Mouse (Mus musculus): ENCODE results near the gene Mgat4a.

The Mgat4a gene

DNA sequence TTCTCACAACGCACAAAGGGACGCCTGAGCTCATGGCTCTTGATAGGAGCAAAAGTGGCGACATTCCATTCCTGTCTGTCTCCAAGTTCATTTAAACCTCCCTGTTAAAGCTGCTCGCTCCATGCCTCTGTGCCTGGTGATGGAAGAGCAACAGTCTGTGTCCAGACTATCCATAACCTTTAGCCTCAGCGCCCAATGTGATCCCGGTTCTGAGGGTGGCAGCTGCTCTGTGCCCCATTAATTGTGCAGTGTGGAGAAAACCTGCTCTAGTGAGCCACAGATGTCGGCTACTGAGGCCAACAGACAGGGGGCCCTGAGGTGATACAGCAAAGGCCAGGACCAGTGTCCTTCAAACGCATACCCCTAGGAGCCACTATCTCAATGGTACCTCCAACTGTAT lies 141.1 kb downstream of the Mgat4a start:
- no peak for DNase-seq (ENCODE audit: low read depth, low spot score)

DNA sequence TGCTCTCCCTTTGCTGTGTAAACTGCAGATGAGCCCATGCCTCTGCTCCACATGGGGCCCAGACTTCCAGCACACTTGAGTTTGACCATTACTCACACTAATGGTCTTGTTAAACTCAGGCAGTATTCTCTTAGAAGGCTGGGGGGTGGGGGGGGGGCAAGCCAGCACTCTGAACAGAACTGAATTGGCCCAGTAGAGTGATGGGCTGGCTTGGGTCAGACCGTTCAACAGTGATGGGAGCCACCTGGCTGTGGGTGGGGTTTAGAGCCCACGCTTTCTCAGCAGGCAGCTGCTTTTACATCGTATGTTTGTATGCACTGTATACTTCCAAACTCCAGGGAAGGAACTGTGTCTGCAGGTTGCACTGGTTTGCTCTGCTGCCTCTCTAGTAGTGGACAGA lies 141.9 kb downstream of the Mgat4a start:
- DNase-seq (ENCODE audit: low read depth, low spot score), result no peak

DNA sequence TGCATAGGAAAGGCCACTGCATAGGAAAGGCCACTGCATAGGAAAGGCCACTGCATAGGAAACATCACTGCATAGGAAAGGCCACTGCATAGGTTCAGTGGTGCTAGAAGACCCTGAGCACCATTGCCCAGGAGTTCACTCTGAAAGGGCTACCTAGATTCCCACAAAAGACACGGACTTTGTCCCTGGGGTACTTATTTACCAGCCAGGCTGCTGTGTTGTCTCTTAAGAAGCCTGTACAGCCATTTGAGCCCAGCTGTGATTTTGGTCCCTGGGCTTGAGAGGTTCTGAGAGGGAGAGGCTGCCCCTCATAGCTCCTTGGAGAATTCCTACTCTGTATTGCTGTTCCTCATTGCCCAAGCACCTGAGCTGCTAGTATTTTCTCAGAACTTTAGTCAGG lies 144.3 kb downstream of the Mgat4a start:
- no peak for DNase-seq (ENCODE audit: low read depth, low spot score)

DNA sequence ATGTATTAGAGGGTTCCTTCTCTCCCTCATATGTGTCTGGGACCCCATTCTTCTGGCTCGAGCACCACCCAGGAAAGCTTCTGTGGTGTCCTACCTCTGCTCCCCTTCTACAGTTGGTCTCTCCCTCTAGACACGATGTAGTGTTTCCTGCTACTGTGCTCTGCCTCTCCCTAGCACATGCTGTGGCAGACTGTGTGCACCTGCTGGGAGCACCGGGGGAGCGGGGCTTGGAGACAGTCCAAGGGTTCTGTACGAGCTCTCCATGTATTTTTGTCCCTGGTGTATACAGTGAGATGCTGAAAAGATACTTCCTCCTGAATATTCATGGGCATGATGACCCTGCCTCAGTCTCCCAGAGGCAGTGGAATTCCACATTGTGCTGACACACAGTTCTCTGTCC lies 147.6 kb downstream of the Mgat4a start:
- no peak for DNase-seq (ENCODE audit: low read depth, low spot score)
